Mouse (Mus musculus) embryonic fibroblast, embryonic 13.5 days (primary cell): ENCODE data around the gene Gjb6.

Source experiments
- CTCF ChIP-seq: IDR thresholded peaks from 2 replicates; pipeline ENCODE4 v1.5.1; 2011; ENCODE audit warnings: mild to moderate bottlenecking, control low read depth, low read length, moderate library complexity, borderline replicate concordance; ENCODE audit not compliant: insufficient read depth
- POLR2A ChIP-seq: IDR thresholded peaks from 2 replicates; pipeline ENCODE4 v1.6.1; 2011; ENCODE audit warnings: low read depth, mild to moderate bottlenecking, control low read depth, low read length, moderate library complexity

GRCm38 (mm10) chr14:57089107-57089506 is 44.3 kb downstream of the Gjb6 start:
- TF ChIP-seq CTCF (no peak), POLR2A (no peak)
